Mouse (Mus musculus) heart, adult 2 months (tissue): ENCODE data around the gene Tmtc1.

ENCODE experiments used
- CTCF ChIP-seq: fragments of 200-600 bp; IDR thresholded peaks from 2 replicates; pipeline ENCODE4 v1.8.1; 2022; ENCODE audit warnings: antibody characterized with exemption, mild to moderate bottlenecking, moderate library complexity
- POLR2A ChIP-seq: fragments of 200-500 bp; IDR thresholded peaks from 2 replicates; pipeline ENCODE4 v1.6.1; 2011; ENCODE audit warnings: mild to moderate bottlenecking, low read depth, low read length, control low read depth; ENCODE audit not compliant: insufficient read depth

DNA sequence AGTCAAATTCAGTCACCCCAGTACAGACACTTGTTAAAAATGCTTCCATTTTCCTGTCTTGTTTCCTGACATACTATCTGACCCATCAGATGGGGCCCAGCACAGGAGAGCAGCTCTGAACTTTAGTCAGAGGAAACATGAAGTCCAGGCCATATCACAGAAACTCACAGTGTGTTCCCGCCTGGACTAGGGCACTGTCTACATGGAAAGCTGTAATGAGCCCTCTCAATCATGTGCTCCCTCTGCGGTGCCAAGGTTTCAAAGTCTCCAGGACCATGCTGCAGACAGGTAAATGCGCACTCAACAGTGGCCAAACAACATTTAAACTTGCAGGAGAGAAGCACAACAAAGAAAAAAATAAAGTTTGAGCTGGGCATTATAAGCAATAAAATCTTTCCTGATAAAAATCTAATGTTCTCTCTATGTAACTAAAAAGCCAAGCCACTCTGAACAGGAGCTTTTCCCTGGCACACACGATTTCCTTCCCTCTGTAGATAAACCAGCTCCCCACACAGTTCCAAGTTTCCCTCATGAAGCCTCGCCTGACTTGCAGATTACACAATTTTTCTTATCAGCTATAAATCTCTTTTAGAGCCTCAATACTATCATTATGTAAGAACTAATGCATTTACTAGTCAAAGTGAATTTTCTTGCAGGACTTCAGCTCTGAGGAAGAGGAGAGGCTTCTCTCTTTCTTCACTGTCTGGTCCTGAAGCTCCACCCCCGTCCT, 250.1 kb downstream of the Tmtc1 start:
- no peak for TF ChIP-seq POLR2A
- no peak for TF ChIP-seq CTCF
